Mouse (Mus musculus): ENCODE measurements around the gene Mroh8.
"Not testable (repeated sequence)": the region's sequence is repeated elsewhere in the genome, so short reads cannot be mapped to it uniquely, and the experiment has no call there.

Gene Mroh8

GRCm38 (mm10) chr2:157187223-157187622 lies 92.1 kb downstream of the Mroh8 start:
- no peak for DNase-seq

DNA sequence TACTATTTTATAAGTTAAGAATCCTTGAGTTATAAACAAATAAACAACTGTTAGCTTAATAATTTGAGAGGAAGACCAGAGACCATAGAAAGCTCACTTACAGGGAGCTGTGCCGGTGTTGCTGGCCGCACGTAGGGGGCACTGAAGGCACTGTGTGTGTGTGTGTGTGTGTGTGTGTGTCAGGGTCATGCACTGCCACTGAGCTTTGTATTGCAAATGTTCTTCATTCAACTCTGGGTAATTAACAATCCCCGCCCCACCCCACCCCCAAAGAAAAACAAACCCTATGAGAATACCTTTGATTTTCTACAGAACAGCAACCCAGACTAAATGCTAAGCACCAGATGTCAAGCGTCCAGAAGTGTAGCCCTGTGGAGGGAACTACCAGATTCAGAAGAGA lies 92.8 kb downstream of the Mroh8 start:
- no peak for DNase-seq

DNA sequence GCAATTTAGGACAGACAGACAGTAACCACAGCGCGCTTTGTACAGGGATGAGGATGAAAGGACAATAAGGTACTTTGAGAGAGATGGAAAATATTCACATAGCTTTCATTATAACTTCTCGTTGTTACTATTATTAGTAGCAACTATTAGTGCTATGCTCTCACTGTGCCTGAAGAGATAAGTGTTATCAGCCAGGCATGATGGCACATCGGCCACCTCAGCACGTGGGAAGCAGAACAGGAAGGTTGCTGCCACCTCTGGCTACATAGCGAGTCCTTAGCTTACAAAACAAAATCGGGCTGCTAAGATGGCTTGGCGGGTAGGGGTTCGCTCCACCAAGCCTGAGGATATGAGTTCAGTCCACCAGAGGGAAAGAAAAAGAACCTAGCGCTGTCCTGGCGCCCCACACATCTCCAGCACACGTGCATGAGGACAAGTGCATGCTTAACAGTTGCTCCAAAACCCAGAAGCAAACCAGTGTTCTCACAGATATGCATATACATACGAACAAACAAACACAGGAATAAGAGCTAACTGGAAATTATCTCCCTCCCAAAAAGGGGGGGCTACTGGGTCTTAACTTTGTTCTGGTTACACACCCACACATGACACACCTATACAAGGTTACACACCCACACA lies 94.2 kb downstream of the Mroh8 start:
- DNase-seq, result no peak

GRCm38 (mm10) chr2:157178167-157178566 lies 101.2 kb downstream of the Mroh8 start:
- DNase-seq, result no peak

GRCm38 (mm10) chr2:157176248-157176647 lies 103.1 kb downstream of the Mroh8 start:
- DNase-seq, result no peak

DNA sequence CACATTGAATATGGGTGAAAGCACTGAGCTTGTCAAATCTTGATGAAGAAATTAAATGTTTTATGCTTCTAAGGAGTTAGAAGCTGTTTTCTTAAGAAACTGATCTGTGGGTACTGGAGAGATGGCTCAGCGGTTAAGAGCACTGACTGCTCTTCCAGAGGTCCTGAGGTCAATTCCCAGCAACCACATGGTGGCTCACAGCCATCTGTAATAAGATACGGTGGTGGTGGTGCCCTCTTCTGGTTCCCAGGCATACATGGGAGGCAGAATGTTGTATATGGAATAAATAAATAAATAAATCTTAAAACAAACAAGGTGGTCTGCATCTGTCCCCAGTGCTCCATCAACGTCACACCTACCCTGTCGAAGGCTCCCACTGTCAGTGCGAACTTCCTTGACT lies 104.9 kb downstream of the Mroh8 start:
- no peak for DNase-seq

GRCm38 (mm10) chr2:157173555-157173954 lies 105.8 kb downstream of the Mroh8 start:
- no peak for DNase-seq

DNA sequence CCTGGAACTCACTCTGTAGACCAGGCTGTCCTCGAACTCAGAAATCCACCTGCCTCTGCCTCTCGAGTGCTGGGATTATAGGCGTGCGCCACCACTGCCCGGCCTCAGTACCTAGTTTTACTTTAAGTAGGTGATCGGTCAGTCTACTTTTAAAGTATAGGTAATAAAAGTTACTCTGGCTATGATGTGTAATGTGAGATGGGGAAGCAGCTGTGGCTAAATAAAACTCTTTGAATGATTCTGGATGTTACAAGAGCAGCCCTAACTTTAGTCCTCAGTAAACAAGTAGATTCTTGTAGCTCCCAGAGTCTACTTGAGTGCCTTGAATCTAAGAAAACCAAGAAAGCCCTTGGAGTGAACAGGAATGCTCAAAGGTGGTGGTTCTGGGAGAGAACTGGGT lies 106.4 kb downstream of the Mroh8 start:
- DNase-seq, result no peak

- DNase-seq, result no peak
These were observed 108.7 kb downstream of the Mroh8 start for GRCm38 (mm10) chr2:157170626-157171025.

DNA sequence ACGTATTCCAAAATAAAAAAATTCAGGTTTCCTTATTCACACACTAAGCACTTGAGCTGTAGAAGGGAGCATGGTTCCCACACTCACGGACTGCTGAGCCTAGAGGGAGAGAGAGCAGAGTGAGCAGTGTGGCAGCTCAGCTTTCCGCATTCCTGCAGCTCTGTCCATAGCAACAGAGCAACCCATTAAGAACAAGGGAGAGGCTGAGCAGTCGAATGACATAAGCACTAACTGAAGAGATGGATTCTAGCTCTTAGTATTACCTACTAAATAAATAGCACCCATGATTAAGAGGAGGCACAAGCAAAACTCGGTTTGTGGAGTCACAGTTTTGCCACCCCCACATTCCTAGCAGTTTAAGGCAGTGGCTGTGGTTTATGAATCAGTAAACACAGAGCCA lies 109.2 kb downstream of the Mroh8 start:
- DNase-seq, result peak; percentile 6

- DNase-seq, result no peak
These were observed 112.8 kb downstream of the Mroh8 start for GRCm38 (mm10) chr2:157166371-157167080.

- DNase-seq, result not testable (repeated sequence)
These were observed 113.8 kb downstream of the Mroh8 start for GRCm38 (mm10) chr2:157165312-157166224.

GRCm38 (mm10) chr2:157164101-157164500 lies 115.2 kb downstream of the Mroh8 start:
- no peak for DNase-seq

All from right cerebral cortex, postnatal 4 days (tissue).